Mouse (Mus musculus) kidney, embryonic 16.5 days (tissue): ENCODE data around the gene Fstl5. TPM values are rescaled to one million over a fixed set of nuclear protein-coding genes. Genes with fewer than 3 reads are reported as not detected.

Experiments
- ATAC-seq: fragments of 200-750 bp; cut with Nextera tagmentation; 2 replicates; pipeline ENCODE4 v1.8.0; 2017; ENCODE audit warnings: moderate TSS enrichment; ENCODE audit not compliant: low FRiP score, low TSS enrichment
- H3K27ac ChIP-seq: fragments of 300-500 bp; sonication (generic); 2 replicates; pipeline ENCODE4 v1.5.1; 2014; ENCODE audit warnings: low read length
- H3K27me3 ChIP-seq: fragments of 300-500 bp; sonication (generic); 2 replicates; pipeline ENCODE4 v1.6.1; 2014; ENCODE audit warnings: low read length, control low read depth, mixed read lengths; ENCODE audit not compliant: insufficient read depth
- H3K36me3 ChIP-seq: fragments of 300-500 bp; sonication (generic); 2 replicates; pipeline ENCODE4 v1.6.1; 2014; ENCODE audit warnings: low read length, control low read depth, mixed read lengths; ENCODE audit not compliant: insufficient read depth
- H3K4me1 ChIP-seq: fragments of 300-500 bp; sonication (generic); 2 replicates; pipeline ENCODE4 v1.6.1; 2014; ENCODE audit warnings: low read length, control low read depth, mixed read lengths; ENCODE audit not compliant: insufficient read depth
- H3K4me2 ChIP-seq: fragments of 300-500 bp; sonication (generic); replicated peaks from 2 replicates; pipeline ENCODE4 v1.6.1; 2014; ENCODE audit warnings: low read depth, low read length
- H3K4me3 ChIP-seq: fragments of 300-500 bp; sonication (generic); 2 replicates; pipeline ENCODE4 v1.5.1; 2014; ENCODE audit warnings: mild to moderate bottlenecking, low read length
- H3K9ac ChIP-seq: fragments of 300-500 bp; sonication (generic); replicated peaks from 2 replicates; pipeline ENCODE4 v1.6.1; 2014; ENCODE audit warnings: low read length
- H3K9me3 ChIP-seq: fragments of 300-500 bp; sonication (generic); 2 replicates; pipeline ENCODE4 v1.6.1; 2016; ENCODE audit warnings: low read length, control low read depth
- WGBS: fragments of 180-500 bp; shearing (Covaris S2); extraction: QIAGEN DNeasy Blood & Tissue Kit; methylation state at CpG from one replicate; pipeline ENCODE4 v1.1.7; 2014; 5-methylcytosine and 5-hydroxymethylcytosine counted together
- polyA plus RNA-seq: library from polyadenylated mRNA; unstranded; fragments of >200 nt; fragmentation: Nextera tagmentation; extraction: Ambion mirVana; gene quantifications from 2 replicates; pipeline ENCODE4 v1.2.1, GENCODE M21; 2015

The Fstl5 gene
- polyA plus RNA-seq, 1 experiment from 2014 or later, result 0.17 TPM

DNA sequence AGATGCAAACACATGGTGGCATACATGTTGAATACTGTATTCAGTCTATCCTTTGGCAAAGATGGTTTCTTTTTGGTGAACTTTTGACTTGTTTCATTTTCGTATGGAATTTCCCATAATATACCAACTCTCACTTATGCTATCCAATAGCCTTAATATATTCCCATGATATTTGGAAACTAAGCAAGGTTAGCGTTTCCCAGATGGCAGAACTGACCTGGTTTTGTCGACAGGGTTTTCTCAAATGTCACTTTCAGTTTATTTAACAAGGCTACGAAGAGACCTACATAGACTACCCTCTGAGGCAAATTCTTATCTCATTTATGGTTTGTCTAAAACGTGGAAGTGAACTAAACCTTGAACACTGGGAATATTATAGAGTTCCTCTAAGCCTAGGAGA is 596.8 kb downstream of the Fstl5 start:
- WGBS, result 65% methylated on average over 5 of the region's 5 CpGs
- no peaks in the 10 kb centered on the region for H3K27me3 ChIP-seq
- no peak overlapping the region for H3K4me3 ChIP-seq
- no peaks in the 10 kb centered on the region for H3K9me3 ChIP-seq
- H3K9ac ChIP-seq, result no peak overlapping the region
- no peak overlapping the region for H3K27ac ChIP-seq
- no peak overlapping the region for H3K4me2 ChIP-seq
- no peaks in the 10 kb centered on the region for H3K36me3 ChIP-seq
- ATAC-seq, result no peak
- no peaks in the 10 kb centered on the region for H3K4me1 ChIP-seq

DNA sequence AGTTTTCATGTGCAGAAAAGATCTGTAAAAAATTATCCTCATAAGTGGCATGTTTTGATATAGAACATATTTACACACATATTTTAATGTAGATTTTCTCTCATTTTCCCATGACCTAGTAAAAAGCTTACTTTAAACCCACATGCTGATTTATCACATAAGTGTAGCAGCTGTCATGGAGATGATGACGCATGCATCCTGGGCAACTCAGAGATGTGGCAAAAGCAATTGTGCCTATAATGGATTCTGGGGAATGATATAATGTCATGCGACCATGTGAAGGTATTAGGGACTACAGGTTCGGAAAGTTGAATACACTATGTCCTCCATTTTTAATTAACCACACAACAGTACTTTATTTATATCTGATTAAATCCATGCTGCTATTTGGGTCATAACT is 601.9 kb downstream of the Fstl5 start:
- H3K27ac ChIP-seq, result no peak overlapping the region
- H3K4me3 ChIP-seq, result no peak overlapping the region
- ATAC-seq, result no peak
- H3K9me3 ChIP-seq, result no peaks in the 10 kb centered on the region
- 92% methylated on average over 3 of the region's 3 CpGs for WGBS
- no peak overlapping the region for H3K4me2 ChIP-seq
- H3K36me3 ChIP-seq, result no peaks in the 10 kb centered on the region
- no peaks in the 10 kb centered on the region for H3K4me1 ChIP-seq
- H3K9ac ChIP-seq, result no peak overlapping the region
- no peaks in the 10 kb centered on the region for H3K27me3 ChIP-seq

DNA sequence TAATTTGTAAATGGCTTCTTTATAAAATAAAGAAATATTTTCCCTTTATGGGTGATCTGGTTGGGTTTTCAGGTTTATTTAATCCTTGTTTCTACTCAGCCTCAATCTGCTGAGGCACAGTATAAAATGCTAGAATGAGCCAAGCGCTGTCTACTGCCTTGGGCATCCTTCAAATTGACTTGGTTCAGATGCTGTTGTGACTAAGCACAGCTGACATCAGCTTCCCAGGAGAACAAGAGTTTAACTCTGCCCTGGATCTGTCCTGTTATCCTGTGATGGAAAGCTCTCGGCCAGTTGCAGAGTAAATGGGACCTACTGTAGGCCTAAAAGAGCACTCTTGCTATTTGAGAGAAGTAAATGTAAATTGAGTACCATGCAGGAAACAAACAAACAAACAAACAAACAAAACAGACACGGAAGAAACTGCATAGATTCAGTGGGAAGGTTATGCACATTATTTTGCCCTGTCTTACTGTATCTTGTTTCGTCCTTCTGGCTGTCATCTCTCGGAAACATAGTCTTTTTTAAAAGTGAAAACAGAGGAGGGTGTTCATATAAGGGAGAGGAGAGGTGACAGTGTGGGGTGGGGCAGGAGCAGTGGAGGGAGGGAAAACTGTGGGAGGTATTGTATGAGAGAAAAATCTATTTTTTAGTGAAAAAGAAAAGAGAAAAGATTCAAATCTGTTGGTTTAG is 605.9 kb downstream of the Fstl5 start:
- no peak overlapping the region for H3K4me3 ChIP-seq
- no peaks in the 10 kb centered on the region for H3K9me3 ChIP-seq
- no peaks in the 10 kb centered on the region for H3K4me1 ChIP-seq
- no peak for ATAC-seq
- 72% methylated on average over 5 of the region's 5 CpGs for WGBS
- no peak overlapping the region for H3K9ac ChIP-seq
- no peak overlapping the region for H3K4me2 ChIP-seq
- no peaks in the 10 kb centered on the region for H3K27me3 ChIP-seq
- no peak overlapping the region for H3K27ac ChIP-seq
- H3K36me3 ChIP-seq, result no peaks in the 10 kb centered on the region

DNA sequence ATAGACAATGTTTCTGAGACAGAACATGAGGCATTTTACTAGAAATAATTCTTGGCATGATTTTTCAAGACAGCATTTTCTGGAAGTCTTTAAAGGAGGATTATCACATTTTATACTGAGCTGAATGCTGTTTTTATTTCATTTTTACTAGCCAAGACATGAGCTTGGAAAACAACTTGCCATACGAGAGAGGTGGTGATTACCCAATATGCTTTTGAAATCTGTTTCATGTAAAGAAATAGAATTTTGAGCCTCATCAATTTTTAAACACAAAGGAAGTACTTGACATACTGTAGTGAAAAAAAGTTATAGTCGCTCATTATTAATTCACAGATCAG is 606.4 kb downstream of the Fstl5 start:
- no peaks in the 10 kb centered on the region for H3K27me3 ChIP-seq
- ATAC-seq, result no peak
- H3K9me3 ChIP-seq, result no peaks in the 10 kb centered on the region
- no peak overlapping the region for H3K4me3 ChIP-seq
- H3K9ac ChIP-seq, result no peak overlapping the region
- H3K4me1 ChIP-seq, result no peaks in the 10 kb centered on the region
- no peak overlapping the region for H3K27ac ChIP-seq
- no peaks in the 10 kb centered on the region for H3K36me3 ChIP-seq
- H3K4me2 ChIP-seq, result no peak overlapping the region
- 66% methylated on average over 2 of the region's 2 CpGs for WGBS

DNA sequence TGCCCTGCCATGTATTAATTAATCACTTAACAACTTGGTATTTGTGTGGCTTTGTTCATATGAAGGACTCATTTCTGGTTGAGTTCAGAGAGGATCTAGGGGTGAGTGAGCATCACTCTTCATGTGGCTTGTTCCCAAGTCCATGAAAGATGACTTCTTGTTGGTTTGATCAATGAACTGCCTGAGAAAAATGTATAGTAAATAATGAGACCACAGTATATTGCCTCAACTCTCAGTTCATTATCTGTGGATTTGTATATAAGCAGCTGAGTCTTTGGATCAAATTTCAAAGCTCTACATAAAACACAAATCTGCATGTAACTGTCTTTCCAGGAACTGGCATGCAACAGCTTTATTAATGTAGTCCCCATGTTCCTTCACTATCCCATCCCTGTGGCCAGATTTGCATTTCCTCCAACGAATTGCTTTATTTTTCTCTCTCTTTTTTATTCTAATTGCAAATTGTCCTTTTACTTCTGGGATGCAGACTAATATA is 623.1 kb downstream of the Fstl5 start:
- no peaks in the 10 kb centered on the region for H3K27me3 ChIP-seq
- 75% methylated on average over 1 of the region's 1 CpGs for WGBS
- ATAC-seq, result no peak
- H3K9me3 ChIP-seq, result no peaks in the 10 kb centered on the region
- H3K27ac ChIP-seq, result no peak overlapping the region
- no peak overlapping the region for H3K9ac ChIP-seq
- H3K4me3 ChIP-seq, result no peak overlapping the region
- H3K36me3 ChIP-seq, result no peaks in the 10 kb centered on the region
- H3K4me2 ChIP-seq, result no peak overlapping the region
- no peaks in the 10 kb centered on the region for H3K4me1 ChIP-seq

DNA sequence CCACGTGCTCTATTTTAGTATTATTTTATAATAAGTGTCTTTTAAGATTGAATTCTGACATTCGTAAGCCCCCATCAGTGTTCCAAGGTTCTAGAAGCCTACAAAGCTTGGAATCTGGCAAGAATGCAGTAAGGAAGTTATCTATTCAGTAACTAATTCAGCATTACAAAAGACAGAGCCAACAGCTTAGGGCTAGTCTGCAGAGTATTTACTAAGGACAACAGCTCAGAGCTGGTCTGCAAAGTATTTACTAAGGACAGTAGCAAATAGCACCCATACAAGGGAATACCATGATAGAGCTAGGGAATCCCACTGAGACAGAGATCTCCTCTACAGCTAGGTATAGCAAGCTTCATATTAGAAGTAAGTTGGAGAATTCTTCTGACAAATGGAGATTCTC is 665.2 kb downstream of the Fstl5 start:
- Histone ChIP-seq H3K27me3 (no peaks in the 10 kb centered on the region), H3K36me3 (no peaks in the 10 kb centered on the region), H3K4me3 (no peak overlapping the region), H3K9ac (no peak overlapping the region), H3K4me2 (no peak overlapping the region), H3K27ac (no peak overlapping the region), H3K9me3 (no peaks in the 10 kb centered on the region), H3K4me1 (no peaks in the 10 kb centered on the region)
- no peak for ATAC-seq
- WGBS, result 85% methylated on average over 2 of the region's 2 CpGs

Other genes starting within 250 kb of the Fstl5 start
- 61.8 and 65.1 TPM in 2 replicates for gene Golim4, start 117.3 kb upstream of the Fstl5 start, polyA plus RNA-seq